Mouse (Mus musculus) lung, adult 18-20 months (tissue): ENCODE results near the gene Pja2.
"Not testable (repeated sequence)": the region's sequence is repeated elsewhere in the genome, so short reads cannot be mapped to it uniquely, and the experiment has no call there.

Experiments used
- DNase-seq, 2 experiments: peaks; one replicate each; pipeline ENCODE4 v3.0.0; 2022; ENCODE audit warnings: mixed read lengths in 2 of 2

The Pja2 gene

GRCm38 (mm10) chr17:64277649-64278212 is 54.0 kb downstream of the Pja2 start:
- DNase-seq = no peak

DNA sequence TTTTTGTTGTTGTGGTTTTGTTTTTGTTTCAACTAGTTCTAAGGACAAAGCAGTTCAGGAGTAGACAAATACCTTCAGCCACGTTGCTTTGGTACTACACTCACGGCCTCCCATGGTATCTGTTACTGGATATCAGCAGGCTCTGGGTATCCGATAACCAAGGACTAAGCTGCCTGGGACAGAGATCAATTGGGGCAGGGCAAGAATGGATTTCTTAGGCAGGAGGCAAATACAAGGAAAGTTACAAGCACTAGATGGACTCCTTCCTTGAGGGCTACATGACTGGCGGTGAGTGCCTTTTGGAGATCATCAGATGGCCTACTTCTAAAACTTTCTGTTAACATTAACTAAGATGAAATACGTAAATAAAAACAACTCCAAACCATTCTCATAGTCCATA is 55.0 kb downstream of the Pja2 start:
- no peak for DNase-seq

DNA sequence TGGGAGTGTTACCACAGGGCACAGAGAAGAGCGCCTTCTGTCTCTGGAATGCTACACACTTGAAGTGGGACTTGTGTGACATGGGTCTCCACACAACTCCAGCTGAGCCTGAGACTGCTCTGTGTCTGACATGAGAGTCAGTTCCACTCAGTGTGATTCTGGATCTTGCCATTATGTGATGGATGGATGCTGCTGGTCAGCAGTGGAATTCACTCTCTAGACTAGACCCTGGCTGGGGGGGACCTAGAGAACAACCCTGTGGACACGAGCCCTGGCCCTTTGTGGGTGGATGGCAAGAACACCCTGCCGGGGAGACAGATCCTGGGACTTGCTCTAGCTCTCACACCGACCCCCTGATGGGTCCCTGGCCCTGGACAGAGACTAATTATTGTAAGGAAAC is 56.5 kb downstream of the Pja2 start:
- DNase-seq = no peak

GRCm38 (mm10) chr17:64274341-64275105 is 57.2 kb downstream of the Pja2 start:
- DNase-seq = no peak

DNA sequence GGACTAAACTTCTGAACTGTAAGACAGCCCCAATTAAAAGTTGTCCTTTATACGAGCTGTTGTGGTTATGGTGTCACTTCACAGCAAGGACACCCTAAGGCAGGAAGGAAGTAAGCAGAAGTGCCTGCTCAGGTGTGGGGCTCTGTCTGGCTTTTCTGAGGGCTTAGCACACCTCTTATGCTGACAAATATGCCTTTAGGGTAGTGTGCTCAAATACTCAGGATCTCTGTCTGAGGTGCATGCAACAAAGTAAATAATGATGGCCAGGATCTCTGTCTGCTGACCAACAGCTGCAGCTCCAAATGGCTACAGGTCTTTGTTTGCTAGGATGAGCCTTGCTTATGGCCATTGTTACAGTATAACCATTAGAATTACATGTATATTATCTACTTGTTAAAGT is 71.1 kb downstream of the Pja2 start:
- no peak for DNase-seq

- no peak for DNase-seq
Observed at GRCm38 (mm10) chr17:64248246-64248645, 83.5 kb downstream of the Pja2 start.

GRCm38 (mm10) chr17:64242898-64243297 is 88.8 kb downstream of the Pja2 start:
- no peak for DNase-seq

- DNase-seq = no peak
Observed at GRCm38 (mm10) chr17:64242310-64242859, 89.3 kb downstream of the Pja2 start.

DNA sequence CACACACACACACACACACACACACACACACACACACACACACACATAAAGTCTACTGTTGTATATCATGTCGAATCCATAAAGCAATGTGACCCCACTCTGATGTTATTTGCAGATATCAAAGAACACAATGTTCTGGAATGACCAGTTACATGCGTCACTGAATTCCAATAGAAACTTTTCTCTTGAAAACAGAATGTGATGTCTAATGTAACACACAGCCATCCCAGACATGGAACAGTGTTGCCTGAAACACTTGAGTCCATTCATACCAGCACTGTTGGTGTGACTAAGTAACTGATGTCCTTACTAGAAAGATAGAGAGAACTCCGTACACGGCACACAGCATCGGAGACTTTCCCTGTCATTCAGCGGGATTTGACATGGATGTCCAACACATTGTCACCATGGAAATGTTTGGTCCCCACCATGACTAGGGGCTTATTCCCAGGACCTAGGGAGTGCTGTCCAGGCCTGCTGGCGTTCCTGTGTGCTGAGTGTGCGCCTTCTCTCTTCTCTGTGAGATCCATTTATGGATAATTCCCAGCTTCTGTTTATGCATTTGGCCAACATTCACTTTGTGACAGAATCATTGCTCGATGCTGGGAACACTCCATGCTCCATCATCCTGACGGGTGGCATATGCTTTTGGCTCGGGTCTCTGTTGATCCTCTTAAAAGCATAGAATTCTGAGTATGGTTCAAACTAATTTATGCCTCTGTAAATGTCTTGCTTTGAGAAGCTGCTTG is 90.0 kb downstream of the Pja2 start:
- DNase-seq = no peak

GRCm38 (mm10) chr17:64232134-64232533 is 99.6 kb downstream of the Pja2 start:
- DNase-seq = no peak

- not testable (repeated sequence) for DNase-seq
Observed at GRCm38 (mm10) chr17:64231637-64232036, 100.1 kb downstream of the Pja2 start.

GRCm38 (mm10) chr17:64231172-64231571 is 100.5 kb downstream of the Pja2 start:
- DNase-seq = no peak
